Mouse (Mus musculus): ENCODE results near the gene Saal1. TPM values are rescaled to one million over a fixed set of nuclear protein-coding genes. Genes with fewer than 3 reads are reported as not detected.

Saal1 gene
- polyA plus RNA-seq, 1 experiment from 2014 or later: 35.1 TPM

DNA sequence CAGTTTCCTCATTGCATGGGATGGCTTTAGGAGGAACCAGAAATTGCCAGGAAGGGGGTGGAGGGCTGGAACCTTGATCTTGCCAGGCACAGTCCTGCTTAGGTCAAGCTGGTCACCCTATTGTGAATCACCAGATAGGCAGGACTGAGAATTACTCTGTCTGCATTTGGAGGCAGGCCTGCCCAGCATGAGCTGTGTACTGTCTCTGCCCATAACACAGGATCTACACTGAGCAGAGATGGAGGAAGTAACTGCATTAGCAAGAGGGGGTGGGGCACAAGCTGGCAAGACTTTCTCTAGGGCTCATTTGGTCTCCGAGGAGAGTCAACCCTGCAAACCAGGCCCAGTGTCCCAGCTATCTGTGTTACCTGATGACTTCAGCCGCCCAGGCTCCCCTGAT, 24.5 kb upstream of the Saal1 start:
- no peak overlapping the region for H3K4me3 ChIP-seq (ENCODE audit: low read depth, low read length)
- H3K4me1 ChIP-seq (ENCODE audit: control insufficient read depth, insufficient read depth, low read length): no peaks in the 10 kb centered on the region
- no peaks in the 10 kb centered on the region for H3K27me3 ChIP-seq (ENCODE audit: control insufficient read depth, insufficient read depth, low read length)
- 83% methylated on average over 2 of the region's 2 CpGs for WGBS
- no peaks in the 10 kb centered on the region for H3K36me3 ChIP-seq (ENCODE audit: control insufficient read depth, insufficient read depth, low read length)
- ATAC-seq (ENCODE audit: insufficient number of reproducible peaks, insufficient read depth, low FRiP score, low read depth): no peak
- no peak overlapping the region for H3K9ac ChIP-seq (replicated peaks; ENCODE audit: low read depth, low read length)
- H3K9me3 ChIP-seq (ENCODE audit: control insufficient read depth, low read depth, low read length): no peaks in the 10 kb centered on the region
- no peak overlapping the region for H3K27ac ChIP-seq (ENCODE audit: low read length)
- no peak overlapping the region for H3K4me2 ChIP-seq (replicated peaks; ENCODE audit: low read depth, low read length)

DNA sequence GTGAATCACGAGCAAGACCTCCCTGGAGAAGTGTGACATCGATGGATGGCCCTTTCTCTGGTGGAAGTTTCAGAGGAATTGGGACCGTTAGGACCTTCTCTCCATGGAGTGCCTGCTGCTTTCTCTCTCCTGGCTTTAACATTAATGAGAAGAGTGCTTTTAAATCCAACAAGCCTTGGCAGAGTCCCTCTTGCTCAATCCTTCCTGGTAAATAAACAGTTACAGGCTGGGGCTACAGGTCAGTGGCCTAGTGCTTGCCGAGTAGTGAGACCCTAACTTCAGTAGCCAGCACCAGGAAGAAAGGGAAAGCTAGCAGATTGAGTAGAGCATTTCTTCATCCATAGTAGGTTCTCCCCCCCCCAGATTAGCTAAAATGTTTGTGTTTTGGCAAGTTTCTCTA, 22.0 kb upstream of the Saal1 start, which contains the start of gene Saa4:
Saa4 (minus strand) TSS at position 146 of the 400 bp plus-strand sequence.
- whole genome bisulfite sequencing: 70% methylated on average over 4 of the region's 4 CpGs

DNA sequence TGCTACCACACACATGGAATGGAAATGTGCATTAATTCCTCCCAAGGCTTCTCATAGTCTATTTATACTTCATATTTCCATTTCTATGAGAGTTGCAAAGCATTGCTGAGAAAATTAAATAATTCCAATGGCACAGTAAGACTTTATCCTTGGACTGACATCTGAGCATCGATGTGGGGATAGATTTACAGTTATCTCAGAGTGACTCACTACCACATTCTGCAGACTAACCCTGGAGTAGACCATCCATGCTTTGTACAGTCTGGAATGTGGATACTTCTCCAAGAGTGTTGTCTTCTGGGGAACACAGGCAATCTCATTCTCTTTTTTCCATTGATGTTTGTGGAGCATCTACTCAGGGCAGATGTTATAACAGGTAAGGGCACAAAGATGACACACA, 17.1 kb upstream of the Saal1 start:
- 79% methylated on average over 1 of the region's 1 CpGs for WGBS
- Histone ChIP-seq H3K4me2 (replicated peaks; ENCODE audit: low read depth, low read length) (no peak overlapping the region), H3K4me3 (ENCODE audit: low read depth, low read length) (no peak overlapping the region), H3K36me3 (ENCODE audit: control insufficient read depth, insufficient read depth, low read length) (no peaks in the 10 kb centered on the region), H3K9me3 (ENCODE audit: control insufficient read depth, low read depth, low read length) (no peaks in the 10 kb centered on the region), H3K4me1 (ENCODE audit: control insufficient read depth, insufficient read depth, low read length) (no peaks in the 10 kb centered on the region), H3K27me3 (ENCODE audit: control insufficient read depth, insufficient read depth, low read length) (no peaks in the 10 kb centered on the region), H3K9ac (replicated peaks; ENCODE audit: low read depth, low read length) (no peak overlapping the region), H3K27ac (ENCODE audit: low read length) (no peak overlapping the region)
- no peak for ATAC-seq (ENCODE audit: insufficient number of reproducible peaks, insufficient read depth, low FRiP score, low read depth)

More for the DNA sequence above, 22.0 kb upstream of the Saal1 start, which contains the start of gene Saa4:
- no peaks in the 10 kb centered on the region for H3K4me1 ChIP-seq (ENCODE audit: control insufficient read depth, insufficient read depth, low read length)
- H3K27me3 ChIP-seq (ENCODE audit: control insufficient read depth, insufficient read depth, low read length): no peaks in the 10 kb centered on the region
- no peaks in the 10 kb centered on the region for H3K9me3 ChIP-seq (ENCODE audit: control insufficient read depth, low read depth, low read length)
- H3K9ac ChIP-seq (replicated peaks; ENCODE audit: low read depth, low read length): no peak within 1 kb of the TSS
- no peak within 1 kb of the TSS for H3K4me2 ChIP-seq (replicated peaks; ENCODE audit: low read depth, low read length)
- H3K36me3 ChIP-seq (ENCODE audit: control insufficient read depth, insufficient read depth, low read length): no peaks in the 10 kb centered on the region
- no peak within 1 kb of the TSS for H3K4me3 ChIP-seq (ENCODE audit: low read depth, low read length)
- ATAC-seq (ENCODE audit: insufficient number of reproducible peaks, insufficient read depth, low FRiP score, low read depth): no peak
- no peak within 1 kb of the TSS for H3K27ac ChIP-seq (ENCODE audit: low read length)

DNA sequence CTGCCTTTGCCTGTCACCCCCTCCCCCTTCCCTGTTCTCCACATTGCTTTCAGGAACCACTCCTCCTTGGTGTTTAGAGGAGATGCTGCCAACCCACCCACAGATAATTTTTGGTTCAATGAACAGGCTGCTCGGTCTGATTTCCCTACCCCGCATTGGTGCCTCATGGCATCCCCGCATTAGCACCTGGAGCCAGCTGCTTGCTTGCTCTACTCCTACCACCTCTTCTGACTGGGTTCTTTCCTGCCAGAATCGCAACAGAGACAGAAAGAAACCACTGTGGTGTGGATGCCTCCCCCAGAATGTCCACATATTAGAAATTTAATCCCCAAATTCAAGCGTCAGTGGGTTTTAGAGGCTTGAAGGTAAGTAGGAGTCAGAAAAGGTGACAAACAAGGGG, 13.9 kb upstream of the Saal1 start:
- ATAC-seq (ENCODE audit: insufficient number of reproducible peaks, insufficient read depth, low FRiP score, low read depth): no peak
- Histone ChIP-seq H3K36me3 (ENCODE audit: control insufficient read depth, insufficient read depth, low read length) (no peaks in the 10 kb centered on the region), H3K4me3 (ENCODE audit: low read depth, low read length) (no peak overlapping the region), H3K4me2 (replicated peaks; ENCODE audit: low read depth, low read length) (no peak overlapping the region), H3K27me3 (ENCODE audit: control insufficient read depth, insufficient read depth, low read length) (no peaks in the 10 kb centered on the region), H3K9ac (replicated peaks; ENCODE audit: low read depth, low read length) (no peak overlapping the region), H3K4me1 (ENCODE audit: control insufficient read depth, insufficient read depth, low read length) (no peaks in the 10 kb centered on the region), H3K9me3 (ENCODE audit: control insufficient read depth, low read depth, low read length) (no peaks in the 10 kb centered on the region), H3K27ac (ENCODE audit: low read length) (no peak overlapping the region)
- 67% methylated on average over 5 of the region's 5 CpGs for WGBS

DNA sequence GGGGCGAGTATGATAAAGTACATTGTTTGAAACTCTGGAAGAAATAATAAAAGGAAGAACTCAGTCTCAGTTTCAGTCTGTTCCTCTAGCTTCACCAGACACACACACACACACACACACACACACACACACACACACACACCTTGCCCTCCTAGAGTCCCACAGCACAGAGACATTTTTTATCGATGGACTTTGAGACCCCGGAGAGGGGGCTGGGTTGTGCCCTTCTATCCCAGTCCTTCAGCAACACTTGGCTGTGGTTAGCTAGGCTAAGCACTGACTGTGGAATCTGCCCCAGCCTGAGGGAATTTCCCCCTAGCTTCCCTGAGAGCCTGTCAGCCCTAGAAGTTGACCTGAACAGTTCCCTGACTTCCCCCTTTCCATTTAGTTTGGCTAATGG, 13.4 kb upstream of the Saal1 start:
- Histone ChIP-seq H3K9ac (replicated peaks; ENCODE audit: low read depth, low read length) (no peak overlapping the region), H3K9me3 (ENCODE audit: control insufficient read depth, low read depth, low read length) (no peaks in the 10 kb centered on the region), H3K36me3 (ENCODE audit: control insufficient read depth, insufficient read depth, low read length) (no peaks in the 10 kb centered on the region), H3K4me1 (ENCODE audit: control insufficient read depth, insufficient read depth, low read length) (no peaks in the 10 kb centered on the region), H3K27me3 (ENCODE audit: control insufficient read depth, insufficient read depth, low read length) (no peaks in the 10 kb centered on the region), H3K4me3 (ENCODE audit: low read depth, low read length) (no peak overlapping the region), H3K4me2 (replicated peaks; ENCODE audit: low read depth, low read length) (no peak overlapping the region), H3K27ac (ENCODE audit: low read length) (no peak overlapping the region)
- WGBS: 77% methylated on average over 3 of the region's 3 CpGs
- no peak for ATAC-seq (ENCODE audit: insufficient number of reproducible peaks, insufficient read depth, low FRiP score, low read depth)

DNA sequence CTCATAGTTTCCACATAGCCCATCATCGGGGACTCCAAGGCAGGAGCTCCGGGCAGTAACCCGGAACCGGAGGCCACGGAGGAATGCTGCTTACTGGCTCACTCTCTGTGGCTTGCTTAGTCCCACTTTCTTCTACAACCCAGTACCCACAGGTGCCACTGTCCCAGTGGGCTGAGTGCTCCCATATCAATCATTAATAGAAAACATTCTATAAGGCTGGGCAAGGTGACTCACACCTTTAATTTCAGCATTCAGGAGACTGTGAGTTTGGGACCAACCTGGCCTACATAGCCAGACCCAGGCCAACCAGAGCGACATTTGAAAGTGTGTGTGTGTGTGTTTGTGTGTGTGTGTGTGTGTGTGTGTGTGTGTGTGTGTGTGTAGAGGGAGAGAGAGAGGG, 12.9 kb upstream of the Saal1 start:
- Histone ChIP-seq H3K27ac (ENCODE audit: low read length) (no peak overlapping the region), H3K27me3 (ENCODE audit: control insufficient read depth, insufficient read depth, low read length) (no peaks in the 10 kb centered on the region), H3K4me1 (ENCODE audit: control insufficient read depth, insufficient read depth, low read length) (no peaks in the 10 kb centered on the region), H3K9me3 (ENCODE audit: control insufficient read depth, low read depth, low read length) (no peaks in the 10 kb centered on the region), H3K36me3 (ENCODE audit: control insufficient read depth, insufficient read depth, low read length) (no peaks in the 10 kb centered on the region), H3K4me3 (ENCODE audit: low read depth, low read length) (no peak overlapping the region), H3K9ac (replicated peaks; ENCODE audit: low read depth, low read length) (no peak overlapping the region), H3K4me2 (replicated peaks; ENCODE audit: low read depth, low read length) (no peak overlapping the region)
- ATAC-seq (ENCODE audit: insufficient number of reproducible peaks, insufficient read depth, low FRiP score, low read depth): no peak
- 94% methylated on average over 6 of the region's 6 CpGs for WGBS

DNA sequence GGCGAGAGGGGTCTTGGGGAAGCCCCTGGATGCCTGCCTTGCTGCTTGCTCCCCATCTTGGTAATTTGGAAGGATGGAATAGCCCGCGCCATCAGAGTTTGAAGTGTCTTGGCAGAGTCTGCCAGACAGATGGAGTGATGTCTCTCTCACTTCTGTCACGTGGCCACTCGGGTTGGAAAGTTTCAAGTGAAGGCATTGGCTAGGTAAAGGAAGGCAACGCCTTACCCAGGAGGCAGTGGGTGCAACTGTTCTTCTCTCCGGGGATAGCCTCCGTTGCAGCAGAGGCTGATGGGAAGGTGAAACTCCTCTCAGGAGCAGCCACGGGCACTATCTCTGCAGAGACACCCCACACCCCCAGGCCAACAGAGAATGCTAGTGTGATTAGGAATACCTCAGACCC, 10.0 kb upstream of the Saal1 start:
- no peak overlapping the region for H3K4me2 ChIP-seq (replicated peaks; ENCODE audit: low read depth, low read length)
- no peaks in the 10 kb centered on the region for H3K36me3 ChIP-seq (ENCODE audit: control insufficient read depth, insufficient read depth, low read length)
- H3K4me3 ChIP-seq (ENCODE audit: low read depth, low read length): no peak overlapping the region
- no peaks in the 10 kb centered on the region for H3K4me1 ChIP-seq (ENCODE audit: control insufficient read depth, insufficient read depth, low read length)
- no peak overlapping the region for H3K27ac ChIP-seq (ENCODE audit: low read length)
- 71% methylated on average over 9 of the region's 9 CpGs for WGBS
- H3K9me3 ChIP-seq (ENCODE audit: control insufficient read depth, low read depth, low read length): no peaks in the 10 kb centered on the region
- H3K27me3 ChIP-seq (ENCODE audit: control insufficient read depth, insufficient read depth, low read length): no peaks in the 10 kb centered on the region
- H3K9ac ChIP-seq (replicated peaks; ENCODE audit: low read depth, low read length): no peak overlapping the region
- ATAC-seq (ENCODE audit: insufficient number of reproducible peaks, insufficient read depth, low FRiP score, low read depth): no peak

DNA sequence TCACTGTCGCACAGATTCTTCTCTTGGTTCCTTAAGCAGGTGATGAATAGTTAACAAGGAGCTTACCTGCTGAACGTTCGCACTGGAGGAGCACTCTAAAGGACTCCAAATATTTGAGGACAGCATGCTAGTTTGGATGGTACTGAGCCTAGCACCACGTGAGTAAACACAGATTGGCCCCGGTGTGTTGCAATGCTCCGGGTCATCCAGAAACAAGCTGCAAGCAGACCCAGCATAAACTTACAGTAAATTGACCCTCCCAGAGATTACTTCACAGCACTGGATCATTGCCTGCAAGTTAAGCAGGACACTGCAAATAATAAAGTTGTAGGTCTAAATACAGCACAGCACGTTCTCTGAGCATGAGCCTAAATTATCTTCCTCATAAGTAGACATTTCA, 9.0 kb upstream of the Saal1 start:
- H3K9ac ChIP-seq (replicated peaks; ENCODE audit: low read depth, low read length): no peak overlapping the region
- no peak for ATAC-seq (ENCODE audit: insufficient number of reproducible peaks, insufficient read depth, low FRiP score, low read depth)
- H3K27ac ChIP-seq (ENCODE audit: low read length): no peak overlapping the region
- WGBS: 58% methylated on average over 7 of the region's 7 CpGs
- H3K4me2 ChIP-seq (replicated peaks; ENCODE audit: low read depth, low read length): no peak overlapping the region
- H3K36me3 ChIP-seq (ENCODE audit: control insufficient read depth, insufficient read depth, low read length): no peaks in the 10 kb centered on the region
- no peaks in the 10 kb centered on the region for H3K9me3 ChIP-seq (ENCODE audit: control insufficient read depth, low read depth, low read length)
- H3K27me3 ChIP-seq (ENCODE audit: control insufficient read depth, insufficient read depth, low read length): 0 out of 2 replicates have a peak, but pooled peaks cover 3% of the 10 kb centered on the region
- H3K4me1 ChIP-seq (ENCODE audit: control insufficient read depth, insufficient read depth, low read length): no peaks in the 10 kb centered on the region
- no peak overlapping the region for H3K4me3 ChIP-seq (ENCODE audit: low read depth, low read length)

DNA sequence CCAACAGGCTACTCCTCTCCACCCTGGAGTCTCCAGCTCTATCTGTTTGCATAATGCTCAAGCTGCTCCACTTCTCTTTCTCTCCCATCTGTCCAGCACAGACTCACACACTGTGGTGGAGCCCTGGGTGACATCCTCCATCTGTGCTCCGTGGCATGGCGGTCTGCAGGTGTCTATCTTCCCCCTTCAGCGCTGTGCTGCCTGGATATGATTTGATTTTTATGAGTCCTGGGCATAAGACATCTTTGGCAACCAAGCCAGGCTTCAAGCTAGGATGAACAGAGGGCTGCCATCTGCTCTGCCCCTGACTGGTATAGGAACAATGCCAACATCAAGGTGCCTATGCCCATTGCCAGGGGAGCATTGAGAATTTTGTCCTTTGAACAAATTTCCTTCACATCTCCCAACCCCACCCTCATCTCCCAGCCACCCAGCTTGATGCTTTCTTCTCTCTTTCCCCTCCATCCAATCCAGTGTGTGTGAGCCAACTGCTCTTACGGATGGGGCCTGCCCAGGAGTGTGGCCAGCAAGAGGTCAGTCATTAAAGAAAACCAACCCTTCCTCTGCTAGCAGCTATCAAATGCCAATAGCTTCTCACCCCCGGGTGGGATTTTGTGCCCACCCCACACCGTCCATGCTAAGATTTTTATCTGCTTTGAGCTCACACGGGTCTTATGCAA, 8.3 kb upstream of the Saal1 start:
- WGBS: 81% methylated on average over 7 of the region's 7 CpGs
- H3K27me3 ChIP-seq (ENCODE audit: control insufficient read depth, insufficient read depth, low read length): 0 out of 2 replicates have a peak, but pooled peaks cover 3% of the 10 kb centered on the region

More for the DNA sequence above, 8.3 kb upstream of the Saal1 start:
- H3K27ac ChIP-seq (ENCODE audit: low read length): no peak overlapping the region
- H3K4me3 ChIP-seq (ENCODE audit: low read depth, low read length): no peak overlapping the region
- H3K9me3 ChIP-seq (ENCODE audit: control insufficient read depth, low read depth, low read length): no peaks in the 10 kb centered on the region
- ATAC-seq (ENCODE audit: insufficient number of reproducible peaks, insufficient read depth, low FRiP score, low read depth): no peak
- H3K4me2 ChIP-seq (replicated peaks; ENCODE audit: low read depth, low read length): no peak overlapping the region
- H3K36me3 ChIP-seq (ENCODE audit: control insufficient read depth, insufficient read depth, low read length): no peaks in the 10 kb centered on the region
- H3K9ac ChIP-seq (replicated peaks; ENCODE audit: low read depth, low read length): no peak overlapping the region
- H3K4me1 ChIP-seq (ENCODE audit: control insufficient read depth, insufficient read depth, low read length): no peaks in the 10 kb centered on the region
